Mouse (Mus musculus) lung, embryonic 14.5 days (tissue): ENCODE measurements around the gene Odc1. TPM values are rescaled to one million over a fixed set of nuclear protein-coding genes. Genes with fewer than 3 reads are reported as not detected.

Experiments used
- ATAC-seq: fragments of 200-750 bp; cut with Nextera tagmentation; 2 replicates; pipeline ENCODE4 v1.8.0; 2017; ENCODE audit warnings: mild to moderate bottlenecking, moderate TSS enrichment, moderate library complexity; ENCODE audit not compliant: insufficient read depth
- DNase-seq: peaks from one replicate; pipeline ENCODE4 v3.0.0-alpha.2; 2015
- H3K27ac ChIP-seq: fragments of 300-500 bp; sonication (generic); 2 replicates; pipeline ENCODE4 v1.5.1; 2014; ENCODE audit warnings: low read depth, mild to moderate bottlenecking, moderate library complexity
- H3K27me3 ChIP-seq: fragments of 300-500 bp; sonication (generic); 2 replicates; pipeline ENCODE4 v1.6.1; 2014; ENCODE audit warnings: low read length, control low read depth; ENCODE audit not compliant: insufficient read depth
- H3K36me3 ChIP-seq: fragments of 300-500 bp; sonication (generic); 2 replicates; pipeline ENCODE4 v1.6.1; 2014; ENCODE audit warnings: control low read depth; ENCODE audit not compliant: insufficient read depth
- H3K4me1 ChIP-seq: fragments of 300-500 bp; sonication (generic); 2 replicates; pipeline ENCODE4 v1.6.1; 2014; ENCODE audit warnings: antibody characterized with exemption, control low read depth; ENCODE audit not compliant: insufficient read depth
- H3K4me2 ChIP-seq: fragments of 300-500 bp; sonication (generic); 2 replicates; pipeline ENCODE4 v1.6.1; 2014; ENCODE audit warnings: mild to moderate bottlenecking
- H3K4me3 ChIP-seq: fragments of 300-500 bp; sonication (generic); 2 replicates; pipeline ENCODE4 v1.5.1; 2014; ENCODE audit warnings: low read depth, low read length
- H3K9ac ChIP-seq: fragments of 300-500 bp; sonication (generic); 2 replicates; pipeline ENCODE4 v1.6.1; 2014
- H3K9me3 ChIP-seq: fragments of 300-500 bp; sonication (generic); 2 replicates; pipeline ENCODE4 v1.6.1; 2016; ENCODE audit warnings: low read depth, low read length, control low read depth
- CTCF ChIP-seq: IDR thresholded peaks from 2 replicates; pipeline ENCODE4 v1.5.1; 2016; ENCODE audit warnings: antibody characterized with exemption, low read depth
- WGBS: fragments of 180-500 bp; shearing (Covaris S2); extraction: QIAGEN DNeasy Blood & Tissue Kit; methylation state at CpG from one replicate; pipeline ENCODE4 v1.1.7; 2014; 5-methylcytosine and 5-hydroxymethylcytosine counted together
- polyA plus RNA-seq: library from polyadenylated mRNA; unstranded; fragments of >200 nt; fragmentation: Nextera tagmentation; extraction: Ambion mirVana; gene quantifications from 2 replicates; pipeline ENCODE4 v1.2.1, GENCODE M21; 2014

Gene Odc1
- polyA plus RNA-seq, 1 experiment from 2014 or later = 273 TPM

- Histone ChIP-seq H3K9ac (no peak overlapping the region), H3K4me2 (no peak overlapping the region), H3K27me3 (no peaks in the 10 kb centered on the region), H3K4me1 (no peaks in the 10 kb centered on the region), H3K9me3 (no peaks in the 10 kb centered on the region), H3K27ac (no peak overlapping the region), H3K4me3 (no peak overlapping the region), H3K36me3 (no peaks in the 10 kb centered on the region)
- DNase-seq (no peak), ATAC-seq (no peak)
- 50% methylated on average over 5 of the region's 5 CpGs for WGBS
- no peak for TF ChIP-seq CTCF
Measured at GRCm38 (mm10) chr12:17575156-17575910, 30.7 kb downstream of the Odc1 start.

DNA sequence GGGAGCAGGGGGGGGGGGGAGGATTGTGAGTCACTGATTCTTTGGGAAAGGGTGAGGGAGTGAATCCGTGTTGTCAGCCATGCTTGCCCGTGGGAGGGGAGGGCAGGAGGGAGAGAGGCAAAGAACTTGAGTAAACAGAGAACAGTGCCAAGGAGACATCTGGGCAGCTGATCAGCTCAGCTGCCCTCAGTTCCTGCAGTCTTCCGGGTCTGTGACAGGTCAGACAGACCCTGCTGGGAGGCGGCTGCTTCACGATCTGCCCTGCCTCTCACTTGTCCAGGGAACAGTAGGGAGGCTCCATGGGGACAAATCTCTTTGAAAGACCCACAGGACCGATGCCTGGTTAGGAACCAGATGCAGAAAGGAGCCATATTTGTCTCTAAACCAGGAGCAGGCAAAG, 31.4 kb downstream of the Odc1 start:
- H3K9ac ChIP-seq = no peak overlapping the region
- peak; percentile 64 for DNase-seq
- ATAC-seq = peak; percentile 71; the same call in 1 of the 2 replicates

GRCm38 (mm10) chr12:17578601-17579000, 34.0 kb downstream of the Odc1 start:
- H3K27ac ChIP-seq = no peak overlapping the region
- H3K4me3 ChIP-seq = no peak overlapping the region
- H3K27me3 ChIP-seq = no peaks in the 10 kb centered on the region
- no peaks in the 10 kb centered on the region for H3K9me3 ChIP-seq
- no peak for TF ChIP-seq CTCF
- no peak for DNase-seq
- WGBS = 43% methylated on average over 4 of the region's 4 CpGs
- no peak for ATAC-seq
- H3K9ac ChIP-seq = no peak overlapping the region
- H3K4me1 ChIP-seq = no peaks in the 10 kb centered on the region
- no peak overlapping the region for H3K4me2 ChIP-seq
- no peaks in the 10 kb centered on the region for H3K36me3 ChIP-seq

More for the DNA sequence above, 31.4 kb downstream of the Odc1 start:
- no peaks in the 10 kb centered on the region for H3K9me3 ChIP-seq
- WGBS = 9% methylated on average over 6 of the region's 6 CpGs
- H3K36me3 ChIP-seq = no peaks in the 10 kb centered on the region
- no peak overlapping the region for H3K27ac ChIP-seq
- H3K4me1 ChIP-seq = no peaks in the 10 kb centered on the region
- H3K27me3 ChIP-seq = no peaks in the 10 kb centered on the region
- TF ChIP-seq CTCF = no peak
- no peak overlapping the region for H3K4me2 ChIP-seq
- no peak overlapping the region for H3K4me3 ChIP-seq

GRCm38 (mm10) chr12:17581001-17581400, 36.4 kb downstream of the Odc1 start:
- no peak for DNase-seq
- no peak overlapping the region for H3K4me3 ChIP-seq
- no peaks in the 10 kb centered on the region for H3K27me3 ChIP-seq
- TF ChIP-seq CTCF = no peak
- no peak for ATAC-seq
- H3K4me1 ChIP-seq = no peaks in the 10 kb centered on the region
- no peaks in the 10 kb centered on the region for H3K9me3 ChIP-seq
- whole genome bisulfite sequencing = 56% methylated on average over 6 of the region's 6 CpGs
- H3K4me2 ChIP-seq = no peak overlapping the region
- H3K9ac ChIP-seq = no peak overlapping the region
- H3K36me3 ChIP-seq = no peaks in the 10 kb centered on the region
- no peak overlapping the region for H3K27ac ChIP-seq

DNA sequence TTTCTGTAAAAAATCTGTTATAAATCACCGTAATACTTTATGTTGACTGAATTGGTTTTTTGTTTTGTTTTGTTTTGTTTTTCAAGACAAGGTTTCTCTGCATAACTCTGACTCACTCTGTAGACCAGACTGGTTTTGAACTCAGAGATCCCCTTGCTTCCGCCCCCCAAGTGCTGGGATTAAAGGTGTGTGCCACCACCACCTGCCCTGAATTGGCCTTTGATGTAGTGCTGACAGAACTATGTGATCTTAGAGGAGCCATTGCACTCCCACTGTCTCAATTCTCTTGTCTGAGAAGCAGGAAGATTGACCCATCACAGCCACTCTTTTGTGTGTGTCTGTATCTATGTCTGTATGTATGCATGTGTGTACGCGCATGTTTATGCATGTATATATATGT, 37.8 kb downstream of the Odc1 start:
- H3K4me1 ChIP-seq = no peaks in the 10 kb centered on the region
- no peak overlapping the region for H3K4me3 ChIP-seq
- no peak for TF ChIP-seq CTCF
- H3K36me3 ChIP-seq = no peaks in the 10 kb centered on the region
- H3K4me2 ChIP-seq = no peak overlapping the region
- no peak for ATAC-seq
- DNase-seq = no peak
- no peak overlapping the region for H3K9ac ChIP-seq
- no peak overlapping the region for H3K27ac ChIP-seq
- WGBS = 97% methylated on average over 4 of the region's 4 CpGs
- H3K9me3 ChIP-seq = no peaks in the 10 kb centered on the region
- H3K27me3 ChIP-seq = no peaks in the 10 kb centered on the region

- peak; percentile 22 for DNase-seq
Measured at GRCm38 (mm10) chr12:17583860-17584259, 39.3 kb downstream of the Odc1 start.

GRCm38 (mm10) chr12:17586011-17586410, 41.4 kb downstream of the Odc1 start:
- WGBS = 77% methylated on average over 3 of the region's 3 CpGs
- TF ChIP-seq CTCF = no peak
- Histone ChIP-seq H3K4me3 (no peak overlapping the region), H3K4me1 (no peaks in the 10 kb centered on the region), H3K4me2 (no peak overlapping the region), H3K27me3 (no peaks in the 10 kb centered on the region), H3K9ac (no peak overlapping the region), H3K9me3 (no peaks in the 10 kb centered on the region), H3K27ac (no peak overlapping the region), H3K36me3 (no peaks in the 10 kb centered on the region)
- ATAC-seq (no peak), DNase-seq (no peak)

More at GRCm38 (mm10) chr12:17583860-17584259, 39.3 kb downstream of the Odc1 start:
- H3K27me3 ChIP-seq = no peaks in the 10 kb centered on the region
- H3K4me3 ChIP-seq = no peak overlapping the region
- no peaks in the 10 kb centered on the region for H3K4me1 ChIP-seq
- ATAC-seq = peak; percentile 56; the same call in 1 of the 2 replicates
- H3K27ac ChIP-seq = no peak overlapping the region
- H3K9ac ChIP-seq = no peak overlapping the region
- no peaks in the 10 kb centered on the region for H3K36me3 ChIP-seq
- WGBS = 23% methylated on average over 3 of the region's 3 CpGs
- H3K4me2 ChIP-seq = no peak overlapping the region
- no peak for TF ChIP-seq CTCF
- H3K9me3 ChIP-seq = no peaks in the 10 kb centered on the region
